ENCODE assay signal across 23 mouse cellular contexts in genomic region chr4:55206226-55206625, GRCm38 (mm10).
DNase-seq lines count a peak whose midpoint lies in the region; ATAC-seq and TF ChIP-seq lines count a peak whose summit lies in the region.
"Had no signal": no experiment of that assay in that cellular context is flagged by ENCODE, and none has a peak within 500 bp of the region (broad histone marks: within the 10 kb centered on the region; RNA-seq: fewer than 3 reads in every experiment).

No protein-coding gene starts in this region.

- TF ChIP-seq POLR2A in ES-Bruce4 (IDR thresholded peaks at IDR 0.05; ENCODE audit: insufficient read depth, low read length), result no peak

- peak; percentile 16 for DNase-seq in neural tube, embryonic 11.5 days (ENCODE audit: low spot score)
- DNase-seq in MN1 (ENCODE audit: low spot score), result peak; percentile 19
- DNase-seq in embryonic facial prominence, embryonic 11.5 days (ENCODE audit: low spot score), result peak; percentile 23
- DNase-seq in embryo, embryonic 9.5 days (ENCODE audit: extremely low spot score), result no peak
- DNase-seq: adrenal gland, adult 8-10 months; cerebellum, adult 2 months; cerebellum, postnatal 10 days; gastrocnemius, adult 2 months; heart, adult 18-20 months; heart, postnatal 10 days; heart, postnatal 4 days; kidney, adult 8-10 months had no signal

- H3K27me3 ChIP-seq in neural tube, embryonic 11.5 days (ENCODE audit: control insufficient read depth, insufficient read depth, low read length), result no peaks in the 10 kb centered on the region
- H3K27me3 ChIP-seq in neural tube, embryonic 15.5 days (replicated peaks), result peaks cover 3% of the 10 kb centered on the region; the same call in 1 of the 2 replicates
- H3K27me3 ChIP-seq in ES-Bruce4 (ENCODE audit: control insufficient read depth, insufficient read depth, low read length, poor library complexity, severe bottlenecking), result no peaks in the 10 kb centered on the region
- H3K27me3 ChIP-seq in embryonic facial prominence, embryonic 11.5 days (ENCODE audit: control insufficient read depth, insufficient read depth, low read length), result no peaks in the 10 kb centered on the region
- H3K27me3 ChIP-seq: embryonic facial prominence, embryonic 13.5 days; hindbrain, embryonic 12.5 days had no signal

- TF ChIP-seq CTCF in ES-Bruce4 (IDR thresholded peaks at IDR 0.05; ENCODE audit: low read depth, low read length), result no peak

- 85% methylated on average over 3 of the region's 3 CpGs for WGBS in neural tube, embryonic 11.5 days
- WGBS in neural tube, embryonic 15.5 days, result 89% methylated on average over 3 of the region's 3 CpGs
- 75% methylated on average over 3 of the region's 3 CpGs for WGBS in embryonic facial prominence, embryonic 11.5 days

- H3K4me3 ChIP-seq in neural tube, embryonic 11.5 days (ENCODE audit: low read depth, low read length), result no peak overlapping the region
- no peak overlapping the region for H3K4me3 ChIP-seq in neural tube, embryonic 15.5 days (replicated peaks)
- H3K4me3 ChIP-seq in ES-Bruce4 (ENCODE audit: low read depth, low read length), result no peak overlapping the region
- no peak overlapping the region for H3K4me3 ChIP-seq in embryonic facial prominence, embryonic 11.5 days (ENCODE audit: low read depth, low read length)
- H3K4me3 ChIP-seq: embryonic facial prominence, embryonic 13.5 days; gastrocnemius, adult 2 months; heart, embryonic 10.5 days; hindbrain, embryonic 12.5 days had no signal

- no peak overlapping the region for H3K4me2 ChIP-seq in neural tube, embryonic 11.5 days (ENCODE audit: low read depth)
- H3K4me2 ChIP-seq in neural tube, embryonic 15.5 days, result no peak overlapping the region
- H3K4me2 ChIP-seq in embryonic facial prominence, embryonic 11.5 days (ENCODE audit: low read depth, low read length), result no peak overlapping the region
- H3K4me2 ChIP-seq: embryonic facial prominence, embryonic 13.5 days; hindbrain, embryonic 12.5 days had no signal

- H3K9ac ChIP-seq in neural tube, embryonic 11.5 days (ENCODE audit: low read length), result no peak overlapping the region
- no peak overlapping the region for H3K9ac ChIP-seq in neural tube, embryonic 15.5 days (replicated peaks)
- peak overlapping the region; percentile 70 for H3K9ac ChIP-seq in ES-Bruce4 (ENCODE audit: low read depth, poor library complexity, severe bottlenecking)
- H3K9ac ChIP-seq in embryonic facial prominence, embryonic 11.5 days (replicated peaks; ENCODE audit: low read length), result no peak overlapping the region
- H3K9ac ChIP-seq: embryonic facial prominence, embryonic 13.5 days; hindbrain, embryonic 12.5 days had no signal

- TF ChIP-seq EP300 in ES-Bruce4 (IDR thresholded peaks at IDR 0.05; ENCODE audit: insufficient read depth, low read depth, low read length), result peak; percentile 100

- no peaks in the 10 kb centered on the region for H3K36me3 ChIP-seq in neural tube, embryonic 11.5 days (ENCODE audit: control insufficient read depth, insufficient read depth, low read length)
- no peaks in the 10 kb centered on the region for H3K36me3 ChIP-seq in neural tube, embryonic 15.5 days
- H3K36me3 ChIP-seq in ES-Bruce4 (ENCODE audit: control insufficient read depth, insufficient read depth, low read length, poor library complexity, severe bottlenecking), result no peaks in the 10 kb centered on the region
- H3K36me3 ChIP-seq in embryonic facial prominence, embryonic 11.5 days (replicated peaks; ENCODE audit: control insufficient read depth, insufficient read depth, low read depth, low read length), result no peaks in the 10 kb centered on the region
- H3K36me3 ChIP-seq: embryonic facial prominence, embryonic 13.5 days; G1E; heart, embryonic 10.5 days; hindbrain, embryonic 12.5 days had no signal

- no peaks in the 10 kb centered on the region for H3K9me3 ChIP-seq in neural tube, embryonic 11.5 days (ENCODE audit: control insufficient read depth, low read length)
- no peaks in the 10 kb centered on the region for H3K9me3 ChIP-seq in neural tube, embryonic 15.5 days (replicated peaks)
- H3K9me3 ChIP-seq in ES-Bruce4 (replicated peaks; ENCODE audit: control insufficient read depth, insufficient read depth, low read length, poor library complexity, severe bottlenecking), result no peaks in the 10 kb centered on the region; the same call in 1 of the 2 replicates
- no peaks in the 10 kb centered on the region for H3K9me3 ChIP-seq in embryonic facial prominence, embryonic 11.5 days (replicated peaks; ENCODE audit: control insufficient read depth, low read length)
- H3K9me3 ChIP-seq: embryonic facial prominence, embryonic 13.5 days; heart, embryonic 10.5 days; hindbrain, embryonic 12.5 days had no signal

- peaks cover 10% of the 10 kb centered on the region; the same call in 1 of the 2 replicates for H3K4me1 ChIP-seq in neural tube, embryonic 11.5 days (ENCODE audit: control insufficient read depth, insufficient read depth, low read length)
- H3K4me1 ChIP-seq in neural tube, embryonic 15.5 days, result peaks cover 14% of the 10 kb centered on the region
- H3K4me1 ChIP-seq in ES-Bruce4 (ENCODE audit: control insufficient read depth, insufficient read depth, low read length), result peaks cover 16% of the 10 kb centered on the region
- H3K4me1 ChIP-seq in embryonic facial prominence, embryonic 11.5 days (ENCODE audit: control insufficient read depth, insufficient read depth, low read length), result peaks cover 6% of the 10 kb centered on the region

- no peak overlapping the region for H3K27ac ChIP-seq in neural tube, embryonic 11.5 days (ENCODE audit: low read depth, low read length)
- no peak overlapping the region for H3K27ac ChIP-seq in neural tube, embryonic 15.5 days (replicated peaks)
- peak overlapping the region; percentile 99 for H3K27ac ChIP-seq in ES-Bruce4 (ENCODE audit: insufficient read depth, low read length)
- H3K27ac ChIP-seq in embryonic facial prominence, embryonic 11.5 days (replicated peaks; ENCODE audit: low read depth, low read length), result no peak overlapping the region
- H3K27ac ChIP-seq: embryonic facial prominence, embryonic 13.5 days; gastrocnemius, adult 2 months; heart, embryonic 10.5 days; hindbrain, embryonic 12.5 days had no signal

- no peak for ATAC-seq in neural tube, embryonic 11.5 days (ENCODE audit: insufficient read depth, low FRiP score, low TSS enrichment)
- no peak for ATAC-seq in neural tube, embryonic 15.5 days (ENCODE audit: low FRiP score)
- no peak for ATAC-seq in embryonic facial prominence, embryonic 11.5 days (replicated peaks; ENCODE audit: insufficient number of reproducible peaks, low FRiP score, low TSS enrichment, low read depth)
- ATAC-seq in megakaryocyte, adult 5-6 weeks (ENCODE audit: poor library complexity, severe bottlenecking), result no peak
- ATAC-seq: forebrain, embryonic 14.5 days; hindbrain, embryonic 16.5 days; inflammation-experienced regulatory T-cells, adult 6 months; intestine, postnatal 0 days had no signal
